Mouse (Mus musculus) large intestine, adult 2 months (tissue): ENCODE measurements at regions not wholly inside any gene's neighbourhood (a gene's known extent, or its start where the extent isn't known, plus 50 kb on each side); places are given as distances from the start of the nearest gene placed in this dataset.
"Not testable (repeated sequence)": the region's sequence is repeated elsewhere in the genome, so short reads cannot be mapped to it uniquely, and the experiment has no call there.

ENCODE experiments used
- DNase-seq: peaks from one replicate; pipeline ENCODE4 v3.0.0-alpha.2; 2012; ENCODE audit warnings: low read depth, low spot score
- WGBS: fragments of 180-500 bp; shearing (Covaris S2); methylation state at CpG from one replicate; pipeline ENCODE4 v1.1.7; 2018; 5-methylcytosine and 5-hydroxymethylcytosine counted together

GRCm38 (mm10) chr9:80961818-80962217 lies 496.5 kb upstream of the Impg1 start:
- 69% methylated on average over 2 of the region's 2 CpGs for WGBS
- DNase-seq, result no peak

GRCm38 (mm10) chr9:80942991-80943390 lies 477.7 kb upstream of the Impg1 start:
- DNase-seq, result no peak
- 65% methylated on average over 2 of the region's 2 CpGs for WGBS

GRCm38 (mm10) chr9:80941424-80941823 lies 476.1 kb upstream of the Impg1 start:
- 48% methylated on average over 2 of the region's 2 CpGs for WGBS
- no peak for DNase-seq

- DNase-seq, result no peak
Observed at GRCm38 (mm10) chr9:80938238-80938637, 473.0 kb upstream of the Impg1 start.

- DNase-seq, result no peak
- 83% methylated on average over 2 of the region's 2 CpGs for WGBS
Observed at GRCm38 (mm10) chr9:80930628-80931027, 465.3 kb upstream of the Impg1 start.

- WGBS, result 25% methylated on average over 1 of the region's 1 CpGs
- DNase-seq, result no peak
Observed at GRCm38 (mm10) chr9:80920304-80920703, 455.0 kb upstream of the Impg1 start.

- 68% methylated on average over 2 of the region's 2 CpGs for WGBS
- no peak for DNase-seq
Observed at GRCm38 (mm10) chr9:80913867-80914266, 448.6 kb upstream of the Impg1 start.

GRCm38 (mm10) chr9:80912177-80912576 lies 446.9 kb upstream of the Impg1 start:
- no peak for DNase-seq

GRCm38 (mm10) chr9:80866807-80867206 lies 401.5 kb upstream of the Impg1 start:
- WGBS, result 72% methylated on average over 4 of the region's 4 CpGs
- DNase-seq, result no peak

GRCm38 (mm10) chr9:80858998-80859397 lies 393.7 kb upstream of the Impg1 start:
- DNase-seq, result no peak
- 55% methylated on average over 2 of the region's 2 CpGs for WGBS

- WGBS, result 54% methylated on average over 3 of the region's 3 CpGs
- DNase-seq, result no peak
Observed at GRCm38 (mm10) chr9:80848190-80848589, 382.9 kb upstream of the Impg1 start.

GRCm38 (mm10) chr9:80832808-80833207 lies 367.5 kb upstream of the Impg1 start:
- 84% methylated on average over 2 of the region's 2 CpGs for WGBS
- no peak for DNase-seq

- 16% methylated on average over 1 of the region's 1 CpGs for WGBS
- DNase-seq, result no peak
Observed at GRCm38 (mm10) chr9:80825346-80825745, 360.1 kb upstream of the Impg1 start.

GRCm38 (mm10) chr9:80820066-80820465 lies 354.8 kb upstream of the Impg1 start:
- 75% methylated on average over 3 of the region's 3 CpGs for whole genome bisulfite sequencing
- DNase-seq, result no peak

GRCm38 (mm10) chr9:80819070-80819469 lies 353.8 kb upstream of the Impg1 start:
- 72% methylated on average over 1 of the region's 1 CpGs for WGBS
- DNase-seq, result no peak

- not testable (repeated sequence) for DNase-seq
- WGBS, result 19% methylated on average over 6 of the region's 6 CpGs
Observed at GRCm38 (mm10) chr9:80813921-80814320, 348.6 kb upstream of the Impg1 start.

- WGBS, result 81% methylated on average over 3 of the region's 3 CpGs
- DNase-seq, result no peak
Observed at GRCm38 (mm10) chr9:80791523-80791922, 326.2 kb upstream of the Impg1 start.

GRCm38 (mm10) chr9:80774541-80774940 lies 309.3 kb upstream of the Impg1 start:
- DNase-seq, result no peak
- 82% methylated on average over 1 of the region's 1 CpGs for WGBS

GRCm38 (mm10) chr9:80735806-80736205 lies 270.5 kb upstream of the Impg1 start:
- not testable (repeated sequence) for DNase-seq
- WGBS, result 95% methylated on average over 9 of the region's 9 CpGs

- DNase-seq, result no peak
- 47% methylated on average over 1 of the region's 1 CpGs for WGBS
Observed at GRCm38 (mm10) chr9:80732971-80733370, 267.7 kb upstream of the Impg1 start.

- DNase-seq, result no peak
Observed at GRCm38 (mm10) chr9:80723638-80724037, 258.4 kb upstream of the Impg1 start.

GRCm38 (mm10) chr9:80718516-80718915 lies 253.2 kb upstream of the Impg1 start:
- WGBS, result 87% methylated on average over 4 of the region's 4 CpGs
- DNase-seq, result no peak

GRCm38 (mm10) chr9:80709781-80710180 lies 244.5 kb upstream of the Impg1 start:
- DNase-seq, result no peak
